Mouse (Mus musculus) liver, embryonic 13.5 days (tissue): ENCODE measurements around the gene Vmn1r34. TPM values are rescaled to one million over a fixed set of nuclear protein-coding genes. Genes with fewer than 3 reads are reported as not detected.
"Not testable (repeated sequence)": the region's sequence is repeated elsewhere in the genome, so short reads cannot be mapped to it uniquely, and the experiment has no call there.

Experiments used
- ATAC-seq: fragments of 200-750 bp; cut with Nextera tagmentation; 2 replicates; pipeline ENCODE4 v1.8.0; 2017; ENCODE audit warnings: low read depth, mild to moderate bottlenecking, moderate number of reproducible peaks, moderate library complexity
- DNase-seq: peaks from one replicate; pipeline ENCODE4 v3.0.0; 2022
- H3K27ac ChIP-seq: fragments of 300-500 bp; sonication (generic); 2 replicates; pipeline ENCODE4 v1.5.1; 2015; ENCODE audit warnings: moderate library complexity, mild to moderate bottlenecking, inconsistent platforms
- H3K27me3 ChIP-seq: fragments of 300-500 bp; sonication (generic); 2 replicates; pipeline ENCODE4 v1.6.1; 2015; ENCODE audit warnings: mild to moderate bottlenecking, inconsistent platforms
- H3K36me3 ChIP-seq: fragments of 300-500 bp; sonication (generic); 2 replicates; pipeline ENCODE4 v1.6.1; 2015; ENCODE audit warnings: mild to moderate bottlenecking, inconsistent platforms
- H3K4me1 ChIP-seq: fragments of 300-500 bp; sonication (generic); replicated peaks from 2 replicates; pipeline ENCODE4 v1.6.1; 2015; ENCODE audit warnings: inconsistent platforms
- H3K4me2 ChIP-seq: fragments of 300-500 bp; sonication (generic); 2 replicates; pipeline ENCODE4 v1.6.1; 2015; ENCODE audit warnings: inconsistent platforms, mild to moderate bottlenecking, moderate library complexity
- H3K4me3 ChIP-seq: fragments of 300-500 bp; sonication (generic); replicated peaks from 2 replicates; pipeline ENCODE4 v1.5.1; 2015; ENCODE audit warnings: mild to moderate bottlenecking, inconsistent platforms
- H3K9ac ChIP-seq: fragments of 300-500 bp; sonication (generic); 2 replicates; pipeline ENCODE4 v1.6.1; 2015; ENCODE audit warnings: mild to moderate bottlenecking, inconsistent platforms
- H3K9me3 ChIP-seq: fragments of 300-500 bp; sonication (generic); replicated peaks from 2 replicates; pipeline ENCODE4 v1.6.1; 2016; ENCODE audit warnings: inconsistent platforms
- WGBS: fragments of 180-500 bp; shearing (Covaris S2); methylation state at CpG from one replicate; pipeline ENCODE4 v1.1.7; 2015; ENCODE audit not compliant: insufficient replicate concordance; 5-methylcytosine and 5-hydroxymethylcytosine counted together
- polyA plus RNA-seq: library from polyadenylated mRNA; unstranded; fragments of >200 nt; fragmentation: Nextera tagmentation; extraction: Ambion mirVana; gene quantifications from 2 replicates; pipeline ENCODE4 v1.2.1, GENCODE M21; 2015

The Vmn1r34 gene
- polyA plus RNA-seq: not detected in 2 replicates

DNA sequence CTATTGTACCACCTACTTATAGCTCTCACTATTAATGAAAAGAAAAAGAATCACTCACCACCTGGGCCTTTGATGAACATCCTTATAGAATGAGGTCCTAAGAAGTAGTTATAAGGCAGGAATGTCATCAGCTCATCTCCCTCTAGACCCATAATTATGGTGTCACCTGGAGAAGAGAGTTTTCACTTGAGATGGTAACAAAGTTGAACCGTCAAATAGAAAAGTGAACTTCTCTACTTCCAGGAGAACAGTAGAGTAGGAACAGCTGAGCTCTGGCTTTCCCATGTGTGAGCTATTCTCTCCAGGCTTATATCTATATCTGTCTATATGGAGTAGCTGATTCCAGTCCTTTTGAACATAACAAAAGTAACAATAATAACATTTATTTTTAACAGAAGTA is at the start of gene Vmn1r34:
Gene Vmn1r34, minus strand, starts transcription at position 101 of the 400 bp plus-strand sequence.
- H3K9ac ChIP-seq: no peak within 1 kb of the TSS
- H3K27ac ChIP-seq: no peak within 1 kb of the TSS
- no peaks in the 10 kb centered on the region for H3K9me3 ChIP-seq
- ATAC-seq (no peak), DNase-seq (no peak)
- WGBS: 70% methylated on average over 1 of the region's 1 CpGs
- no peak within 1 kb of the TSS for H3K4me3 ChIP-seq
- H3K4me1 ChIP-seq: no peaks in the 10 kb centered on the region
- H3K27me3 ChIP-seq: no peaks in the 10 kb centered on the region
- H3K36me3 ChIP-seq: no peaks in the 10 kb centered on the region
- H3K4me2 ChIP-seq: no peak within 1 kb of the TSS

DNA sequence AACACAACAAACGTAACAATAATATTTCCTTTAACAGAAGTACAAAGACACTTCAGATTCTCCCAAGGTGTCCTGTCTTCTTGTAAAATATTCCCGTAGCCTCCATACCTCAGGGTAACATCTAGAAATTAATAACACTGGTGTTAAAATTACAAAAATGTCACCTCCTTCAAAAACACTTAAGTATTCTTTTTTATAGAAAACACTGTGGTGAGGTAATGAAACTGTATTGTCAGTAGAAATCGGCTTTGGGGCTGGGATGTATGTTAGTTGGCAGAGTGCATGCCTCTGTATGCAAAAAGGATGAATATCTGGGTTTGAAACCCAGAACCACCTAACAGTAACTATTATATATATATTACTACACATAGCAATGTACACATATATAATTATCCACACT is 42.1 kb upstream of the Vmn1r34 start, which contains the start of gene Vmn1r35:
Gene Vmn1r35, minus strand, starts transcription at position 101 of the 400 bp plus-strand sequence.
- Histone ChIP-seq H3K27me3 (no peaks in the 10 kb centered on the region), H3K27ac (no peak within 1 kb of the TSS), H3K9me3 (no peaks in the 10 kb centered on the region), H3K9ac (no peak within 1 kb of the TSS), H3K4me3 (no peak within 1 kb of the TSS), H3K4me2 (no peak within 1 kb of the TSS), H3K36me3 (no peaks in the 10 kb centered on the region), H3K4me1 (no peaks in the 10 kb centered on the region)
- ATAC-seq: no peak
- DNase-seq: no peak
- WGBS: 60% methylated on average over 3 of the region's 3 CpGs

DNA sequence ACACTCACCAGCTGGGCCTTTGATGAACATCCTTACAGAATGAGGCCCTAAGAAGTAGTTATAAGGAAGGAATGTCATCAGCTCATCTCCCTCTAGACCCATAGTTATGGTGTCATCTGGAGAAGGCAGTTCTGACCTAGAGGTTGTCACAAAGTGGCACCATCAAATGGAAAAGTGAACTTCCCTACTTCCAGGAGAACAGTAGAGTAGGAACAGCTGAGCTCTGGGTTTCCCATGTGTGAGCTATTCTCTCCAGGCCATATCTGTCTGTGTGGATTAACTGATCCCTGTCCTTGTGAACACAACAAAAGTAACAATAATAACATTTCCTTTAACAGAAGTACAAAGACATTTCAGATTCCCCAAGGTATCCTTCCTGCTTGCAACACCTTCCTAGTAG is 25.5 kb downstream of the Vmn1r34 start, which contains the start of gene Vmn1r33:
Gene Vmn1r33, minus strand, starts transcription at position 101 of the 400 bp plus-strand sequence.
- not testable (repeated sequence) for DNase-seq, ATAC-seq, H3K9ac ChIP-seq

DNA sequence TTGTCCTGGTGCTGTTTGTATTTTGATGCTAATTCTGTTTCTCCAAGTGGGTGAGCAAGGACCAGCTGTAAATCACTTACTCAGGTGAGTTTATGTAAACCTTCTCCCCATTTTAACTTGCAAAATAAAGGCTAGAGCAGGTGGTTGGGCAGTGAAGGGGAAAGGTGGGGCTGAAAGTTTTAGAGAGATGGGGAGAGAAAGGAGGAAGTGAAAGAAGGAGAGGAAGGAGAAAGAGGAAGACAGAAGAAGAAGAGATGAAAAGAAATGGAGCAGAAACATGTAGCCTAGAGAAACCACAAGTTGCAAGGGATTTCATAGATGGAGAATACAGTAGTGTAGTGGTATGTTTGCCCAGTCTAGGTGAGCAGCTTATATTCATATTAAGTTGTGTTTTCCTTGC is 47.9 kb downstream of the Vmn1r34 start:
- ATAC-seq (no peak), DNase-seq (no peak)
- Histone ChIP-seq H3K27ac (no peak overlapping the region), H3K4me3 (no peak overlapping the region), H3K4me2 (no peak overlapping the region), H3K9ac (no peak overlapping the region), H3K36me3 (no peaks in the 10 kb centered on the region), H3K27me3 (no peaks in the 10 kb centered on the region), H3K4me1 (no peaks in the 10 kb centered on the region), H3K9me3 (no peaks in the 10 kb centered on the region)

More for the DNA sequence above, 25.5 kb downstream of the Vmn1r34 start, which contains the start of gene Vmn1r33:
- H3K36me3 ChIP-seq, H3K27me3 ChIP-seq, H3K9me3 ChIP-seq, H3K4me3 ChIP-seq, H3K4me1 ChIP-seq, H3K27ac ChIP-seq, H3K4me2 ChIP-seq: not testable (repeated sequence)

Other genes with a start within 250 kb of the Vmn1r34 start
- 92.1 and 108 TPM in 2 replicates for gene Mad2l1, start 108.5 kb downstream of the Vmn1r34 start, polyA plus RNA-seq
- 0.05 and 0.06 TPM in 2 replicates for gene Vmn1r32, start 83.8 kb downstream of the Vmn1r34 start, polyA plus RNA-seq
- not detected in 2 replicates for gene Vmn1r33, start 25.6 kb downstream of the Vmn1r34 start, polyA plus RNA-seq
- not detected in 2 replicates for gene Vmn1r35, start 42.0 kb upstream of the Vmn1r34 start, polyA plus RNA-seq
- not detected in 2 replicates for gene Vmn1r36, start 75.3 kb upstream of the Vmn1r34 start, polyA plus RNA-seq
- not detected in 2 replicates for gene Vmn1r37, start 85.5 kb upstream of the Vmn1r34 start, polyA plus RNA-seq
- not detected in 2 replicates for gene Vmn1r38, start 138.7 kb upstream of the Vmn1r34 start, polyA plus RNA-seq
- gene Vmn1r39, start 166.7 kb upstream of the Vmn1r34 start, polyA plus RNA-seq: not detected in 2 replicates